ENCODE assay signal across 11 mouse cellular contexts in the genomic region with DNA sequence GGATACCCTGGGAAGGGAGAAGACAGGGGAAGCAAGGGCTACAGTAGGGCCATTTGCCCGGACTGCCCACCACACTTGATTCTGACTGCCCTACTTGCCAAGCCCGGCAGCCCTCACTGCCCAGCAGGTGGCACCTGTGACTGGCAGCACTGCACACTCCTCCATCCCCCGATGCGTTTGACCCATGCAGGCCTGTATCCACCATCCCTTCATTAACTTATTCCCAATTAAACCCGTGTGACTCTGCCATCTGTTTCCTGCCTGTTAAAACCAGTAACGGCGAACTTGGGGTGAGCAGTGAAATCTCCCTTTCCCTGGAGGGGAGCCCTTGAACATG. TPM values are rescaled to one million over a fixed set of nuclear protein-coding genes. Genes with fewer than 3 reads are reported as not detected.
DNase-seq lines count a peak whose midpoint lies in the region; ATAC-seq lines count a peak whose summit lies in the region.
"Had no signal": no experiment of that assay in that cellular context is flagged by ENCODE, and none has a peak within 500 bp of the region (broad histone marks: within the 10 kb centered on the region; RNA-seq: fewer than 3 reads in every experiment).

No protein-coding gene starts in this region.

- H3K9ac ChIP-seq in intestine, embryonic 16.5 days (ENCODE audit: low read depth, low read length), result 0 out of 2 replicates have a peak overlapping the region, but pooled peaks have one; percentile 6
- H3K9ac ChIP-seq in intestine, embryonic 15.5 days, result no peak overlapping the region

- DNase-seq in 416B (ENCODE audit: low read depth) (peak; percentile 68), adipocyte (ENCODE audit: low spot score) (no peak)
- DNase-seq in cerebellum, adult 11-12 months, result peak; percentile 75
- peak; percentile 49 to 64 for DNase-seq in kidney, postnatal 25 days
- DNase-seq in layer of hippocampus, postnatal 10 days (ENCODE audit: low spot score in 2 of 2), result no peak
- DNase-seq in layer of hippocampus, postnatal 25 days (ENCODE audit: extremely low spot score in 1 of 2, low spot score in 1 of 2), result no peak
- DNase-seq: heart, postnatal 36 days had no signal

- H3K4me1 ChIP-seq in intestine, embryonic 16.5 days (ENCODE audit: control insufficient read depth, insufficient read depth, low read length), result peaks cover 5% of the 10 kb centered on the region; the same call in 1 of the 2 replicates
- H3K4me1 ChIP-seq in intestine, embryonic 15.5 days (replicated peaks), result peaks cover 4% of the 10 kb centered on the region; the same call in 1 of the 2 replicates

- no peak for ATAC-seq in intestine, embryonic 16.5 days
- ATAC-seq in intestine, embryonic 15.5 days, result no peak
- ATAC-seq: forebrain, embryonic 16.5 days had no signal

- no peak overlapping the region for H3K4me2 ChIP-seq in intestine, embryonic 16.5 days (ENCODE audit: low read depth, low read length)
- no peak overlapping the region for H3K4me2 ChIP-seq in intestine, embryonic 15.5 days (replicated peaks)

- no peak overlapping the region for H3K4me3 ChIP-seq in intestine, embryonic 16.5 days (ENCODE audit: low read length)
- H3K4me3 ChIP-seq in intestine, embryonic 15.5 days (replicated peaks), result no peak overlapping the region

- H3K9me3 ChIP-seq in intestine, embryonic 16.5 days (ENCODE audit: control insufficient read depth, low read length), result no peaks in the 10 kb centered on the region
- H3K9me3 ChIP-seq in intestine, embryonic 15.5 days, result no peaks in the 10 kb centered on the region

- peak overlapping the region; percentile 37; the same call in 1 of the 2 replicates for H3K27ac ChIP-seq in intestine, embryonic 16.5 days (ENCODE audit: low read length)
- H3K27ac ChIP-seq in intestine, embryonic 15.5 days, result no peak overlapping the region

- H3K27me3 ChIP-seq in intestine, embryonic 16.5 days (replicated peaks; ENCODE audit: control insufficient read depth, insufficient read depth, low read length), result no peaks in the 10 kb centered on the region
- H3K27me3 ChIP-seq in intestine, embryonic 15.5 days (replicated peaks), result no peaks in the 10 kb centered on the region

- H3K36me3 ChIP-seq in intestine, embryonic 16.5 days (ENCODE audit: control insufficient read depth, insufficient read depth, low read length), result no peaks in the 10 kb centered on the region
- H3K36me3 ChIP-seq in intestine, embryonic 15.5 days, result no peaks in the 10 kb centered on the region
- H3K36me3 ChIP-seq: G1E had no signal

- 65% methylated on average over 7 of the region's 7 CpGs for WGBS in intestine, embryonic 16.5 days
- 64% methylated on average over 7 of the region's 7 CpGs for WGBS in intestine, embryonic 15.5 days

RNA-seq across cellular contexts. Expression of gene Ppp2r5c, which starts 9.6 kb away (rescaled TPM):
- polyA plus RNA-seq in intestine, embryonic 16.5 days (2015; fragmentation: Nextera tagmentation; extraction: Ambion mirVana), result 129 and 133 TPM in 2 replicates
- 140 and 162 TPM in 2 replicates for polyA plus RNA-seq in intestine, embryonic 15.5 days (2015; fragmentation: Nextera tagmentation; extraction: Ambion mirVana)
- total RNA-seq in layer of hippocampus, postnatal 10 days (2021), result 100 to 1,000 TPM; 247 to 251 TPM
- total RNA-seq in layer of hippocampus, postnatal 25 days (2021), result 100 to 1,000 TPM; 242 to 246 TPM

Comparison
In these comparisons a context has a peak if more than half of its experiments do, and no peak if none do; other contexts are left out.
1. DNase-seq: peak in 416B (single experiment), cerebellum, adult 11-12 months (single experiment) and kidney, postnatal 25 days (2 of 2); none in layer of hippocampus, postnatal 10 days (0 of 2), layer of hippocampus, postnatal 25 days (0 of 2) and adipocyte (single experiment).